Mouse (Mus musculus): ENCODE measurements around the gene Foxn1.

The Foxn1 gene

DNA sequence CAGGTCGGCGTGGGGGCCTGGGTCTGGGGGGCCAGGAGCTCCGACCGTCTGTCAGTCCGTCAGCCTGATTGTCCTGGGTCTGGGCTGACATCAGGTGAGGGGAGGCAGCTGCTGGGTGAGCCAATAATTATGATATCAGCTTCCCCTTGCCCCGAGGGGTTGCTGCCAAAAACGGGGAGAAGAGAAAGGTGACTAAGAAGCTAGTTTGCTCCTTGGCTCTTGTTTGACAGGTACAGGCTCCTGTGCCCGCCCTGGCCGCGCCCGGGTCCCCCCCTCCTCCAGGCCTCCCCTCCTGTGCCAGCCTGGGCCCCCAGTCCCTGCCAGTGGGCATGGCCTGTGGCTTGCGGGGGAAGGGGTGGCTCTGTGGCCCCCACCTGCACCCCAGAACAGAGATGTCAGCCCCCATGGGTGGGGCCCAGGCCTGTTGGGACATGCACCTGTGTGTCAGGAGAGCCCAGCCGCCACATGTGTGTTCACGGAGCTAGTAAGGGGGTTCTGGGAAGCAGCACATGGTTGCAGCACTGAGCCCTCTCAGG is at the start of gene Foxn1:
TSS of gene Foxn1 (minus strand) at position 51 of the 536 bp plus-strand sequence.
- DNase-seq: no peak

DNA sequence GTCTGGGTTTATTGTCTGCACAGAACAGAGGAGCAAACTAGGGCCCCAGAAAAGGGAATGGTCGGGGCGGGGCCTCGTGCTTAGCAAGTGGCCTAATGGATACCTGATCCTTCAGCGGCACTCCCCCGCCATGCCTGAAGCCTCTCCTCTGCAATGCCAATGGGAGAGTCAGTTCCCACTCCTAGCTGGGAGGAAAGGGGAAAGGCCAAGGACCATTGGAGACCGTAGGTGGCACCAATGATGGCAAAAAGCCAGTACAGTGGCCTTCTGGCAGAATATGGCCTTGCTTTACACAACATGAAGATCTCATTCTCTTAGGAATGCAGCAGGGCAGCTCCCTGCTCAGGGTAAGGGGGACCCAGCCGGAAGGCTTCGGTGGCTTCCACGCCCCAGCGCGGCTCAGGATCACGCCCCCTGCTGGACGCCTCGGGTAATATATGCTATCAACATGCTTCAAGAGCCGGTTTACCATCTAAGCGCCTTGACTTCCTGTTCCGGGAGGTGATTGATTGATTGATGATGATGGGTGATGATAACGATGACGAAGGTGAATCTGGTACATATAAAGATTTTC is 49.5 kb upstream of the Foxn1 start:
- DNase-seq: no peak

GRCm38 (mm10) chr11:78434052-78434451 is 47.7 kb upstream of the Foxn1 start:
- no peak for DNase-seq

DNA sequence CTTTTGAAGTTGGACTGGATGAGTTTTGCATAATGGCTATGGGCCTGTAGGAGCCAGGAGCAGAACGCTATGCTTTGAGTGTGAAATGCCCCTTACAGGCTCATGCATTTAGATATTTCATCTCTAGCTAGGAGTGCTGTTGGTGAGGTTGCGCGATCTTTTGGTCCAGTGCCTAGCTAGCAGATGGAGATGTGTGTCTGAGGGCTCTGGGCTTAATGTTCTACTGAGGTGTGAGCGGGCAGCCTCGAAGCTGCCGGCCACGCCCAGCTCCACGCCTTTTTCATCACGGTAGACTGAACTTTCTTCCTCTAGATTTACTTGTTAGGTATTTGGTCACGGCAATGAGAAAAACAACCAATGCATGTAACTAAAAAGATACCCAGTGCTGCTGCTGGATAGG is 44.8 kb upstream of the Foxn1 start:
- no peak for DNase-seq

DNA sequence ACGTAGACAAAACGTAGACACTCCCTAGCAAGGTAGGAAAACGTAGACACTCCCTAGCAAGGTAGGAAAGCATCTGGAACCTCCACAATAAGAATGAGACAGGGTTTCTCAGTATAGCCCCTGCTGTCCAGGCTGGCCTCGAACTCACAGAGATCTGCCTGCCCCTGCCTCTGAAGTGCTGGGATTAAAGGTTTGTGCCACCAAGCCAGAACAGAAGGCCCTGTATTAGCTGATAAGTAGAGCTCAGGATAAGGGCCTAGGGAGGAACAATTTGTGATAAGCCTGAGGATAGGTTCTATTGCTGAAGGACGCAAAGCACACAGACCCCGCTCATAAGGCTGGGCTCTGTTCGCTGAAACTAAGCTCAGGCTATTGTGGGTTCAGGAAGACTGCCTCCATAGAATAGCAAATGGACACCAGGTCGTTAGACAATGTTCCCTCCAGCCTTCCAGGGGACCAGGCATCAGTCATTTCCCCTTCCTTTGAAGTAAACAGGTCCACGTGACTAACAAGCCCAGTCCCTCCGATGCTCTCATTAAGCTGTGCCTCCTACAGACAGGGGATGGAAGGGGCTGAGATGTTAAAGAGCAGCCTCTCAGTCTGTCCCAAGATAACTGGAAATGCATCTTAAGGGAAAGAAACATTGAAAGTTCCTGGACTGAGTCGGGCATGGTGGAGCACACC is 44.0 kb upstream of the Foxn1 start:
- no peak for DNase-seq

DNA sequence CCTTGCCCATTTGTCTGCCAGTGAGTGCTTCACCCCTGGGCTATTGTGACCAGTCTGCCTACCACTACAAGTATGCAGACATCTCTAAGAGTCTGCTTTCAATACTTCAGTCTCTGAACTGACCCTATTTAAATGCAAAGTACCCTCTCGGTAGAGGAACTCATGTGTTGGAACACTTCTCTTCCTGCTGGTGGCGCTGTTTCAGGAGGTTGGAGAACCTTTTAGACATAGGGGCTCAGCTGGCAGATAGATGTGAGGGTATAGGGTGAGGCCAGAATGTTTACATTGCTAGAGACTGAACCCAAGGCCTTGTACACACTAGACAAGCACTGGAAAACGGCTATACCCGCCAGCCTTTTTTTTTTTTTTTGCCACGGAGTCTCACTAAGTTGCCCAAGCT is 42.0 kb upstream of the Foxn1 start:
- no peak for DNase-seq

DNA sequence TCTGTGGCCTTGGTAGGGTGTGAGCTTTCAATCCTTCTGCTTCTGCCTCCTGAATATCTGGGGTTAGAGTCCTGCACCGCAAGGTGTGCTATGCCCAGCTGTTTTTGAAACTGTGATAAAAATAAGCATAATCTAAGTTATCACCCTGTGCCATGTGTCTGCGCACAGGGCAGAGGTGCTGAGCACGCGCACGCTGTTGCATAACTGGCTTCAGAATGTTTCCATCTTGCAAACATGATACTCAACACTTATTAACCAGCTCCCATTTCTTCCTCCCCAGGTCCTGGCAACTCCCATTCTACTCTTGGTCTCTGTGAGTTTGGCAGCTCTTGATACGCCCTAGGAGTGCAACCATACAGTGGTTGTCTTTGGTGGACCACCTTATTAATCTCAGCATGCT is 41.3 kb upstream of the Foxn1 start:
- no peak for DNase-seq

DNA sequence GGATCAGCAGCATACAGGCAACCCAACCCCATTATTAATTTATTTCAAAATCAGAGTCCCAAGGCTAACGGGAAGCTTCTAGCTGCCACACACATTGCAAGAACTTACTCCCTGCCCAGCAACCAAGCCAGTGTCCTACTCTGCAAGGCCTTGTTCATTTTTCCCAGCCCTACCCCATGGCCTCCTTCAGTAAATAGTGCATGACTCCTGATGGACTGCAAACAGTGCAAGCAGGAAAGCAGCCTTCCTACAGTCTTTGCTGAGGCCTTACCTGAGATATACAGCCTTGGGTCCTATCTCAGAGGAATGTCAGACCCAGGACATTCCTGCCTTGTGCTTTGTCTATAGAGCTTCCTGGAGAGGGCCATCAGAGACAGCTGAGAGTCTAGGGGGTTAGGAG is 39.2 kb upstream of the Foxn1 start:
- no peak for DNase-seq

GRCm38 (mm10) chr11:78424352-78424751 is 38.0 kb upstream of the Foxn1 start:
- DNase-seq: no peak

- no peak for DNase-seq
These were observed 35.9 kb upstream of the Foxn1 start, which contains the start of gene Slc13a2 for GRCm38 (mm10) chr11:78422055-78422819. TSS of gene Slc13a2 (minus strand) at chr11:78422217.

DNA sequence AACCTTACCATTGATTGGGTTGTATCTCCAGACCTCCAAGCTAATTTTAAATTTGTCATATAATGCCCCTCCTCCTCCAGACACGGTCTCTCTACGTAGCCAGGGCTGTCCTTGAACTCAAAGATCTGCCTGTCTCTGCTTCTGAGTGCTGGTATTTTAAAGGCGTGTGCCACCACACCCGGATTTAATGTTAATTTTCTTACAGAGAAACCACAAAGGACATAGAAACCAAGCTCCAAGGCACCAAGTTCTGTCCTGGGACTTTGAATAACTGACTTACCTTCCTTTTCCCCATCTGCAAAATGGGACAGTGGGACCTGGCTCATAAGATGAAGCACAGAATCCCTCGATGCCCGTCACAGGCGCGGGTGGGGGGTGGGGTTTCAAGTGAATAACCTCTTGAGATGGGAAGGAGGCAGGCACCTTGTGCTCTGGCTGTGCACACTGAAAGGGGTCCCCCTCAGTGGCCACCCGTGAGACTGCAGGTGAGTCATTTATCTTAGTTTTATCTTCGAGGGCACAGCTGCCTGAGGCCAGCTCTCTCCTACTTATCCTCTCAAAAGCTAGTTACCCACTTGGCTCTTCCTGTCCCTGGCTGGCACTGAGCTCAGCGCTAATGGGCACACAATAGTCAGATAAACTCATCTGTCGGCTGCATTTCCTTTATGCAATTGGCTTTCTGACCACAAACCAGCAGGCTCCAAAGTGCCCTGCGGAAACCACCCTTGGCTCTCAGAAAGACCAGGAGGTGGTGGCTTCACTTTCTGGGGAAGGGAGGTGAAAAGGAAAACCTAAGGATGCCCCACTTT is 35.0 kb upstream of the Foxn1 start:
- no peak for DNase-seq

DNA sequence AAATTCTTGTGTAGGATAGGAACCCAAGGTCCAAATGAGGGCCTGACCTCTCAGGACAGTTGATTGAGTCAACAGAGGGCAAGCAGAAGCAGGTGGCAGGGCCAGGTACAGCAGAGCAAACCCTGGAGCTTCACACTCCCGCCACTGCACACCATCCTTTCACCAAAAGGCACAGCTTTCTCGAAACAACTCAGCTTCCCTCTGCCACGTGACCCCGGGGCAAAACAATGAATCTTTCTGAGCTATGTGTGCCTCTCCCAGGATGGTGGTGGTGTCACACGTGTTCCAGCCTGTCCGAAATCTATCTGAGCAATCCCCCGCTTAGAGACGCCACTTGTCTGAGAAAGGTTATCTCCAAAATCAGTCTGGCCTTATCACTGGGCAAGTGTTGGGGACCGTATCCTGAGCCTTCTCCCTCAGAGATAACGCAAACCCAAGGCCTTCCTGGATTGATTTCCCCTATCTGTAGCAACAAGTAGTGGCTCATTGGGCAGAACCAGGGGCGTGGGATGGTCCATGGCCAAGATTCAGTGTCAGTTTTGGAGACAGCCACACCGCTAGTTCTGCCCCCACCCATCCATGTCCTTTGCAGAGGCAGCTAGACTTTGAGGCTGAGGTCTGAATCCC is 34.0 kb upstream of the Foxn1 start:
- DNase-seq: no peak

GRCm38 (mm10) chr11:78416854-78417253 is 30.5 kb upstream of the Foxn1 start:
- DNase-seq: no peak

GRCm38 (mm10) chr11:78412861-78413260 is 26.5 kb upstream of the Foxn1 start:
- DNase-seq: no peak

GRCm38 (mm10) chr11:78412324-78412850 is 26.0 kb upstream of the Foxn1 start:
- no peak for DNase-seq

- DNase-seq: peak; percentile 47
These were observed 25.4 kb upstream of the Foxn1 start for GRCm38 (mm10) chr11:78411606-78412323.

- DNase-seq: no peak
These were observed 22.2 kb upstream of the Foxn1 start for GRCm38 (mm10) chr11:78408256-78409240.

DNA sequence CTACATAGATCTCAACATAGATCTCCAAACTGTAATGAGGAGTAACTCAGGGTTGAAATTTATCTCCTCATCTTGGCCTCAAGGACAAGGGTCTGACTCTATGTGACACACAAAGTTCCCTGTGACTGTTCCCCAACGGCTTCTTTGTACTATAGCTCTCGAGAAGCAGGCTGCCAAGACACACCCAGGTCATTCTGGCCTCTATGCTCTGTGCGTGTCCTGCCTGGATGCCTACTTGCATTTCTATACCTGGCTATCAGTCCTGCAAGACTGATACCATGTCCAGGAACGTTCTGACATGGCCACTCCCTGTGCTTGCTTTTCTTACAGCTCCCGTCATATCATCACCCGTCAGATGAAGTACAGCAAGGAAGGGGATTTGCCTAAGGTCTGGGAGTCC is 15.7 kb upstream of the Foxn1 start:
- no peak for DNase-seq

- no peak for DNase-seq
These were observed 15.1 kb upstream of the Foxn1 start for GRCm38 (mm10) chr11:78401469-78401868.

- DNase-seq: no peak
These were observed 14.6 kb upstream of the Foxn1 start for GRCm38 (mm10) chr11:78400936-78401335.
